Mouse (Mus musculus) kidney, postnatal 14 days (tissue): ENCODE measurements around the gene Ubb.

Experiments
- DNase-seq: peaks from one replicate; pipeline ENCODE4 v3.0.0; 2022; ENCODE audit warnings: mixed read lengths

The Ubb gene

GRCm38 (mm10) chr11:62584671-62585206, 33.8 kb downstream of the Ubb start:
- no peak for DNase-seq

GRCm38 (mm10) chr11:62587034-62587433, 36.1 kb downstream of the Ubb start:
- no peak for DNase-seq

GRCm38 (mm10) chr11:62589391-62589790, 38.4 kb downstream of the Ubb start:
- no peak for DNase-seq

- DNase-seq = no peak
Observed at GRCm38 (mm10) chr11:62591026-62591425, 40.1 kb downstream of the Ubb start.

GRCm38 (mm10) chr11:62591904-62592575, 41.1 kb downstream of the Ubb start:
- no peak for DNase-seq

- no peak for DNase-seq
Observed at GRCm38 (mm10) chr11:62598571-62598970, 47.6 kb downstream of the Ubb start.

- DNase-seq = no peak
Observed at GRCm38 (mm10) chr11:62601732-62602618, 51.0 kb downstream of the Ubb start.
